8 mouse cellular contexts compared by ENCODE assay signal in the genomic region with DNA sequence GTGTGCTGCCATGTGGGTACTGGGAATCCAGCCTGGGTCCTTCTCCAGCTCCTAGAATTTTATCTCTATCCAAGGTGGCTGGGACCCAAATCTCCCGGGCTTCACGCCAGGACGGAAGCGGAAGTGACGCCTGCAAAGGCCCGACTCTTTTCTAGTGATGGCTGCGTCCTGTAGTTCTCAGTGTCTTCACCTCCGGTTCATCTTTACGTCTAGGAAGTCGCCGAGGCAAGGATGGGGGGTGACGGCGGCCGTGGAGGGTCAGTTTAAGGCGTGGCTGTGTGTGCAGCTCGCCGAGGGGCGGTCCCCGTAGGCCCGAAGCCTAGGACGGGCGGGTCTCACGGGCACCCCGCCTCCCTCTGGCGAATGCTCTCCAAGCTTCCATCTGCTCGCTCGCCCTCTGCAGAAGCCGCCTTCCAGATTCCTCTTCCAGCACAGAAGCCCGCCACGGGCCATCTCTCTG. TPM values are rescaled to one million over a fixed set of nuclear protein-coding genes. Genes with fewer than 3 reads are reported as not detected.
DNase-seq lines count a peak whose midpoint lies in the region; ATAC-seq lines count a peak whose summit lies in the region.

Gene Zfp846, plus strand, starts transcription at position 117 of the 460 bp plus-strand sequence.

- no peaks in the 10 kb centered on the region; a peak in 1 of 4 replicates for H3K4me1 ChIP-seq in heart, embryonic 14.5 days (ENCODE audit: control insufficient read depth in 2 of 2, insufficient read depth in 2 of 2, low read length in 2 of 2)
- peaks cover 15% of the 10 kb centered on the region for H3K4me1 ChIP-seq in liver, embryonic 13.5 days (replicated peaks)
- H3K4me1 ChIP-seq in stomach, embryonic 16.5 days (ENCODE audit: control insufficient read depth, insufficient read depth, low read length): no peaks in the 10 kb centered on the region

- DNase-seq in c-Kit-negative CD71-positive TER-119-positive erythroid progenitor cells, embryonic 14.5 days (ENCODE audit: low read depth, low spot score): peak; percentile 24
- peak; percentile 88 for DNase-seq in fibroblast of lung, adult 2 months (ENCODE audit: low read depth)
- DNase-seq in kidney, postnatal 14 days: peak; percentile 99
- DNase-seq in liver, embryonic 13.5 days: peak; percentile 89
- peak; percentile 99 for DNase-seq in neural tube, embryonic 10.5 days (ENCODE audit: extremely low spot score, low spot score)

- peaks cover 8% of the 10 kb centered on the region for H3K9me3 ChIP-seq in heart, embryonic 14.5 days (ENCODE audit: control insufficient read depth, low read length)
- no peaks in the 10 kb centered on the region for H3K9me3 ChIP-seq in liver, embryonic 13.5 days (replicated peaks)
- no peaks in the 10 kb centered on the region for H3K9me3 ChIP-seq in stomach, embryonic 16.5 days (replicated peaks; ENCODE audit: control insufficient read depth, low read length)

- under 1% methylated on average over 27 of the region's 30 CpGs for WGBS in heart, embryonic 14.5 days
- under 1% methylated on average over 30 of the region's 30 CpGs for WGBS in liver, embryonic 13.5 days (ENCODE audit: insufficient replicate concordance)
- WGBS in stomach, embryonic 16.5 days: 0% methylated on average over 30 of the region's 30 CpGs

- peaks cover 26% of the 10 kb centered on the region for H3K27me3 ChIP-seq in heart, embryonic 14.5 days (ENCODE audit: control insufficient read depth, insufficient read depth, low read length)
- peaks cover 3% of the 10 kb centered on the region; the same call in 1 of the 2 replicates for H3K27me3 ChIP-seq in liver, embryonic 13.5 days
- H3K27me3 ChIP-seq in stomach, embryonic 16.5 days (ENCODE audit: control insufficient read depth, insufficient read depth, low read length): peaks cover 3% of the 10 kb centered on the region; the same call in 1 of the 2 replicates

- no peaks in the 10 kb centered on the region; the same call in 1 of the 2 replicates for H3K36me3 ChIP-seq in heart, embryonic 14.5 days (ENCODE audit: control insufficient read depth, insufficient read depth, low read length)
- peaks cover 5% of the 10 kb centered on the region; the same call in 1 of the 2 replicates for H3K36me3 ChIP-seq in liver, embryonic 13.5 days
- H3K36me3 ChIP-seq in stomach, embryonic 16.5 days (ENCODE audit: control insufficient read depth, insufficient read depth, low read length): 0 out of 2 replicates have a peak, but pooled peaks cover under 1% of the 10 kb centered on the region

- H3K27ac ChIP-seq in heart, embryonic 14.5 days (replicated peaks in 1 of 2; ENCODE audit: control insufficient read depth in 1 of 2, insufficient read depth in 1 of 2, low read depth in 2 of 2, low read length in 2 of 2): peak within 1 kb of the TSS; percentile 71 to 83
- peak within 1 kb of the TSS; percentile 43; the same call in 1 of the 2 replicates for H3K27ac ChIP-seq in liver, embryonic 13.5 days
- peak within 1 kb of the TSS; percentile 68 for H3K27ac ChIP-seq in stomach, embryonic 16.5 days (ENCODE audit: low read length)

- H3K4me2 ChIP-seq in heart, embryonic 14.5 days (ENCODE audit: low read length): peak within 1 kb of the TSS; percentile 73
- peak within 1 kb of the TSS; percentile 84 for H3K4me2 ChIP-seq in liver, embryonic 13.5 days
- H3K4me2 ChIP-seq in stomach, embryonic 16.5 days (ENCODE audit: low read depth, low read length): peak within 1 kb of the TSS; percentile 61

- H3K9ac ChIP-seq in heart, embryonic 14.5 days (ENCODE audit: low read length): peak within 1 kb of the TSS; percentile 79
- H3K9ac ChIP-seq in liver, embryonic 13.5 days: peak within 1 kb of the TSS; percentile 69
- H3K9ac ChIP-seq in stomach, embryonic 16.5 days (ENCODE audit: low read length): peak within 1 kb of the TSS; percentile 84

- peak within 1 kb of the TSS; percentile 63 to 88 for H3K4me3 ChIP-seq in heart, embryonic 14.5 days (ENCODE audit: control insufficient read depth in 1 of 2, insufficient read depth in 1 of 2, low read depth in 1 of 2, low read length in 2 of 2)
- peak within 1 kb of the TSS; percentile 69 for H3K4me3 ChIP-seq in liver, embryonic 13.5 days (replicated peaks)
- peak within 1 kb of the TSS; percentile 66 for H3K4me3 ChIP-seq in stomach, embryonic 16.5 days (replicated peaks; ENCODE audit: low read length)

- peak; percentile 98 for ATAC-seq in CD4-positive, CD25-positive, alpha-beta regulatory T cell, adult 4 months
- peak; percentile 98 for ATAC-seq in heart, embryonic 14.5 days (ENCODE audit: insufficient number of reproducible peaks, insufficient read depth, low FRiP score, low read depth)
- ATAC-seq in liver, embryonic 13.5 days (ENCODE audit: low read depth): peak; percentile 95
- ATAC-seq in stomach, embryonic 16.5 days (ENCODE audit: insufficient read depth, low FRiP score): peak; percentile 99

RNA-seq across cellular contexts. Expression of gene Zfp846, which starts in this region (rescaled TPM):
- polyA plus RNA-seq in CD4-positive, CD25-positive, alpha-beta regulatory T cell, adult 4 months (2017; shearing (Covaris generic)): 10 to 100 TPM; 12.3 to 18.8 TPM
- polyA plus RNA-seq in heart, embryonic 14.5 days (2014; fragmentation: Nextera tagmentation; extraction: Ambion mirVana): 11.0 and 11.8 TPM in 2 replicates
- polyA plus RNA-seq in liver, embryonic 13.5 days (2015; fragmentation: Nextera tagmentation; extraction: Ambion mirVana): 2.3 and 3.0 TPM in 2 replicates
- 15.6 and 16.9 TPM in 2 replicates for polyA plus RNA-seq in stomach, embryonic 16.5 days (2015; fragmentation: Nextera tagmentation; extraction: Ambion mirVana)

Comparison
In these comparisons a context has a peak if more than half of its experiments do, and no peak if none do; other contexts are left out.
1. Peak in every context shown above with its lines: DNase-seq, ATAC-seq, H3K4me3 ChIP-seq and H3K27ac ChIP-seq.
2. DNase-seq: peak in every context shown above with its lines; median percentile 99 in kidney, postnatal 14 days; 99 in neural tube, embryonic 10.5 days; 89 in liver, embryonic 13.5 days; 88 in fibroblast of lung, adult 2 months; 24 in c-Kit-negative CD71-positive TER-119-positive erythroid progenitor cells, embryonic 14.5 days.